Mouse (Mus musculus) liver, adult 2 months (tissue): ENCODE measurements at regions not wholly inside any gene's neighbourhood (a gene's known extent, or its start where the extent isn't known, plus 50 kb on each side); places are given as distances from the start of the nearest gene placed in this dataset.

Experiments
- DNase-seq: peaks from one replicate; pipeline ENCODE4 v3.0.0-alpha.2; 2011; ENCODE audit warnings: low read depth, low spot score; ENCODE audit errors: extremely low read depth
- H3K27ac ChIP-seq: fragments of 200-500 bp; replicated peaks from 2 replicates; pipeline ENCODE4 v1.5.1; 2012; ENCODE audit warnings: low read depth, mild to moderate bottlenecking, control low read depth, inconsistent platforms, low read length; ENCODE audit not compliant: insufficient read depth
- H3K27me3 ChIP-seq: fragments of 200-500 bp; 2 replicates; pipeline ENCODE4 v1.6.1; 2012; ENCODE audit warnings: mild to moderate bottlenecking, moderate library complexity, low read length, inconsistent platforms; ENCODE audit not compliant: control insufficient read depth, insufficient read depth
- H3K36me3 ChIP-seq: fragments of 200-500 bp; 2 replicates; pipeline ENCODE4 v1.6.1; 2012; ENCODE audit warnings: low read length, inconsistent platforms; ENCODE audit not compliant: control insufficient read depth, insufficient read depth
- H3K4me1 ChIP-seq: fragments of 200-500 bp; 2 replicates; pipeline ENCODE4 v1.6.1; 2011; ENCODE audit warnings: low read length; ENCODE audit not compliant: control insufficient read depth, insufficient read depth
- H3K4me3 ChIP-seq: fragments of 200-500 bp; 2 replicates; pipeline ENCODE4 v1.5.1; 2011; ENCODE audit warnings: low read depth, mild to moderate bottlenecking, control low read depth, low read length, moderate library complexity; ENCODE audit not compliant: insufficient read depth
- H3K79me2 ChIP-seq: fragments of 200-500 bp; 2 replicates; pipeline ENCODE4 v1.6.1; 2012; ENCODE audit warnings: inconsistent platforms, mild to moderate bottlenecking, low read length, moderate library complexity; ENCODE audit not compliant: control insufficient read depth, insufficient read depth
- H3K9ac ChIP-seq: fragments of 200-500 bp; 2 replicates; pipeline ENCODE4 v1.6.1; 2012; ENCODE audit warnings: low read depth, mild to moderate bottlenecking, control low read depth, inconsistent platforms, low read length
- CTCF ChIP-seq: fragments of 200-500 bp; IDR thresholded peaks from 2 replicates; pipeline ENCODE4 v1.5.1; 2011; ENCODE audit warnings: low read depth, low read length, control low read depth
- POLR2A ChIP-seq: fragments of 200-500 bp; IDR thresholded peaks from 2 replicates; pipeline ENCODE4 v1.6.1; 2011; ENCODE audit warnings: low read length, control low read depth; ENCODE audit not compliant: insufficient read depth; ENCODE audit errors: extremely low read depth
- WGBS: fragments of 180-500 bp; shearing (Covaris S2); methylation state at CpG from one replicate; pipeline ENCODE4 v1.1.7; 2018; 5-methylcytosine and 5-hydroxymethylcytosine counted together

GRCm38 (mm10) chr12:59809224-59809623, 589.7 kb upstream of the Fbxo33 start:
- Histone ChIP-seq H3K36me3 (no peaks in the 10 kb centered on the region), H3K4me1 (no peaks in the 10 kb centered on the region), H3K4me3 (no peak overlapping the region), H3K27ac (no peak overlapping the region), H3K9ac (no peak overlapping the region), H3K27me3 (no peaks in the 10 kb centered on the region), H3K79me2 (no peaks in the 10 kb centered on the region)
- no peak for DNase-seq
- WGBS, result 30% methylated on average over 2 of the region's 2 CpGs
- no peak for TF ChIP-seq POLR2A
- TF ChIP-seq CTCF, result no peak

DNA sequence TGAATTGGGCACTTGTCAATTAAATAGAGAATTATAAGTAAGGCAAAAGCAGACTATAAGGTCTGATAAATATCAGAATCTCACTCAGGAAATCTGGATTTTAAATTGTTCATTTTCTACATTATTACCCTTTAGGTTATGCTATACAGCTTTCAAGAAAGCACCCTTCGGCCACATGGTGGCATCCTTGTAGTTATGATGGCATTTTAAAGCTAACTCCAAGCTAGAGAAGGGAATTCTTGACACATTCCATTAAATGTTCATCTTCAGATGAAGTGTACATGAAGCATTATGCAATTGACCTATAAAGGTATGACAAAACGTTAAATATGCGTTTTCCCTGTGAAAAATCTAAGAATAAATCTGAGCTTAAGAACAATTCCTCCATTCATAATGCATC, 578.5 kb upstream of the Fbxo33 start:
- Histone ChIP-seq H3K79me2 (no peaks in the 10 kb centered on the region), H3K9ac (no peak overlapping the region), H3K4me3 (no peak overlapping the region), H3K36me3 (no peaks in the 10 kb centered on the region), H3K27ac (no peak overlapping the region), H3K4me1 (no peaks in the 10 kb centered on the region), H3K27me3 (no peaks in the 10 kb centered on the region)
- WGBS, result 38% methylated on average over 3 of the region's 3 CpGs
- DNase-seq, result no peak
- TF ChIP-seq CTCF, result no peak
- no peak for TF ChIP-seq POLR2A

DNA sequence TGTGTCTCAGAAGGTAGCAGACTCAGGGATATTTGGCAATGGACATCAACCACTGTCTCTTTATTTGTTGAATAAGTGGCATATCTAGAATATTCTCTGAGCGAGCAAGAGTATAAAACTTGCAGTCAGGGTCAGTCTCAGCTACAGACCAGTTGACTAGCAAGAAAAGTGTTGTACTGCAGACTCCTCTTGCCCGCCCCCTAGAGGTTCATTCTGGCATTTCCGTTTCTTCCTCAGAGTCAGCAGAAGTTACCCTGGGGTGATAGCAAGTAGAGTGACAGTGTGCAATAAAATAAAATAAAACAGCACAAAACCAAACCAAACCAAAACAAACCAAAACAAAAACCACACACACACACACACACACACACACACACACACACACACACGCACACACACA, 571.9 kb upstream of the Fbxo33 start:
- Histone ChIP-seq H3K27ac (no peak overlapping the region), H3K9ac (no peak overlapping the region), H3K4me3 (no peak overlapping the region), H3K4me1 (no peaks in the 10 kb centered on the region), H3K79me2 (no peaks in the 10 kb centered on the region), H3K36me3 (no peaks in the 10 kb centered on the region), H3K27me3 (no peaks in the 10 kb centered on the region)
- peak; percentile 6 for DNase-seq
- TF ChIP-seq CTCF (no peak), POLR2A (no peak)
- 43% methylated on average over 4 of the region's 4 CpGs for WGBS

DNA sequence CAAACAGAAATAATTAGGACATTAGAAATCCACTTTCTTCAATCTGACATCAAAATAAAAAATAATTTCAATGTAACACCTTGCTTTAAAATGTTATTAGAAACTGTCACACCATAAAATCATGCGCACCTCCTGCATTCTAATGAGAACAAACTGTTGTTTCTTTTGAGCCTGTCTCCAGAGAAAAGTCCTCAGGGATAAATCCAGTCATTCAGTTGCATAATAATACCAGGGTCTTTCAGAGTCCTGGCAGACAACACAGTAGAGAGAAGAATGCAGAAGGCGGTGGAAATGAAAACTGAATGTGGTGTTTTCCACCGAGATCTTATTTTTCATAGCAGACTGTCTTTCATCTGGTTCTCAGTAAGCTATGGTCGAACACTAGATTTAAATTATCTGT, 567.3 kb upstream of the Fbxo33 start:
- Histone ChIP-seq H3K27ac (no peak overlapping the region), H3K4me3 (no peak overlapping the region), H3K4me1 (no peaks in the 10 kb centered on the region), H3K9ac (no peak overlapping the region), H3K79me2 (no peaks in the 10 kb centered on the region), H3K36me3 (no peaks in the 10 kb centered on the region), H3K27me3 (no peaks in the 10 kb centered on the region)
- no peak for DNase-seq
- 77% methylated on average over 4 of the region's 4 CpGs for WGBS
- TF ChIP-seq CTCF (no peak), POLR2A (no peak)

GRCm38 (mm10) chr12:59770980-59771379, 551.5 kb upstream of the Fbxo33 start:
- no peak overlapping the region for H3K9ac ChIP-seq
- H3K36me3 ChIP-seq, result no peaks in the 10 kb centered on the region
- H3K27me3 ChIP-seq, result no peaks in the 10 kb centered on the region
- TF ChIP-seq POLR2A (no peak), CTCF (no peak)
- no peak for DNase-seq
- WGBS, result 71% methylated on average over 1 of the region's 1 CpGs
- H3K4me3 ChIP-seq, result no peak overlapping the region
- no peaks in the 10 kb centered on the region for H3K79me2 ChIP-seq
- H3K27ac ChIP-seq, result no peak overlapping the region
- H3K4me1 ChIP-seq, result no peaks in the 10 kb centered on the region

GRCm38 (mm10) chr12:59762260-59762659, 542.7 kb upstream of the Fbxo33 start:
- Histone ChIP-seq H3K27me3 (no peaks in the 10 kb centered on the region), H3K36me3 (no peaks in the 10 kb centered on the region), H3K9ac (no peak overlapping the region), H3K27ac (no peak overlapping the region), H3K4me3 (no peak overlapping the region), H3K4me1 (no peaks in the 10 kb centered on the region), H3K79me2 (no peaks in the 10 kb centered on the region)
- 66% methylated on average over 1 of the region's 1 CpGs for WGBS
- TF ChIP-seq CTCF, result no peak
- no peak for TF ChIP-seq POLR2A
- no peak for DNase-seq
